Mouse (Mus musculus) testis, postnatal 14 days (tissue): ENCODE data around the gene Ccdc93.

ENCODE experiments used
- DNase-seq: peaks from one replicate; pipeline ENCODE4 v3.0.0; 2021; ENCODE audit warnings: low spot score

Gene Ccdc93

DNA sequence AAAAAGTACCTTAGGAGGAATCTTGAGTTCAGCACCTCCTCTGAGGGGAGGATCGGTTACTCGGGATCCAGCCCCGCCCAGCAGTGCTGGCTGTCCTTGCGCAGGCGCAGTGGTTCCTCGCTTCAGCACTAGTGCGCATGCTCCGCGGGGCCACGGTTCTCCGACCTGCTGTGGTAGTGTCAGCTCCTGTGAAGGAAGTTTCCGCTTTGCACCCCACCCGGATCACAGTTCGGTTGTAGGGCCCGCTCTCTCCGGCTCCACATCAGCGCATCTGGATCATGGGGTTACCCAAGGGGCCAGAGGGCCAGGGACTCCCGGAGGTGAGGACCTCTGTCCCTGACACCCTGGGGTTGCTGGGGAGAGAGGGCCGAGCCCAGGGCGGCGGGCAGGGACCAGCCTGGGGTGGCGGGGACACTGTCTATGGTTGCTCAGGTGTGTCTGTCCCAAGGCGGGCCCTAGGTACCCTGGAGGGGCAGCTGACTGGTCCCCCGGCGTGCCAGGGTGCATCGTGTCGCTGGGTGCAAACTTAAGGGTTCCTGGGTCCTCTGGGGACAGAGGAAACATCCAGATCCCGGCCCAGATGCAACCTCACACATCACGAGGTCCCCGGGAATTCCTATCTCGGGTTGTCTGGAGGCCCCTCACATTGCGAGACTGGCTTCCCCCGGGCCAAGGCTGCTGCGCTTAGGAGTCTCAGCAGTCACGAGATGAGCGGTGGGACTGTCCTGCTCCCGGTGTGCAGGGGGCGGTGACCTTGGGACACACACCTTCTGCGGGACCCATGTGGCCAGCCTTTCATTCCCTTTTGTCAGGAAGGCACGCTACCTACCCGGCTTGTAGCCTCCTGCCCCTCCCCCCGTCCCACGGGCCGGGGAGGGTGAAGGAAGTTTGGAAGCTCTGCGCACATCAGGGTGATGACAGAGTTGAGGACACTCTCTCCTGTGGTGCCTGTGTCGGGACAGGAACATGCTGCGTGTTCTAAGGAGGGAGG is at the start of gene Ccdc93:
Gene Ccdc93, plus strand, starts transcription at position 112 of the 991 bp plus-strand sequence.
- DNase-seq: peak; percentile 95

DNA sequence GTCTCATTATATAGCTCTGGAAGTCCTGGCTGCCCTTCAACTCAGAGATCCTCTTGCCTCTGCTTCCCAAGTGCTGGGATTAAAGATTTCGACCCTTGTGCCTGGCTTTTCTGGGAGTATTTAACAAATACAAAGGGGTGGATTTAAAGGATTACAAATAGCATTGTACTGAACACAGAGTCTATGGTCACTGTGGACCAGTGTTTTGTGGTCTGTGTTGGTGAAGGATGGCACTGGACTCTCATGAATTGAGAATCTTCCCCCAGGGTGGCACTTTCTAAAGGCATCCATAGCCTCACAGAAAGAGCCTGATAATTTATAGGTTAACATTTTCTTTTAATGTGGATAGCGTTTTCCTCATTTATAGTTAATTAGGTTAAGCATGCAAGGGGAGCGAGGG is 49.3 kb upstream of the Ccdc93 start:
- no peak for DNase-seq

- no peak for DNase-seq
Observed at GRCm38 (mm10) chr1:121388312-121388711, 42.5 kb upstream of the Ccdc93 start.

GRCm38 (mm10) chr1:121388732-121389131 is 42.1 kb upstream of the Ccdc93 start:
- no peak for DNase-seq

GRCm38 (mm10) chr1:121389574-121389973 is 41.3 kb upstream of the Ccdc93 start:
- DNase-seq: peak; percentile 33

GRCm38 (mm10) chr1:121390003-121390402 is 40.8 kb upstream of the Ccdc93 start:
- no peak for DNase-seq

DNA sequence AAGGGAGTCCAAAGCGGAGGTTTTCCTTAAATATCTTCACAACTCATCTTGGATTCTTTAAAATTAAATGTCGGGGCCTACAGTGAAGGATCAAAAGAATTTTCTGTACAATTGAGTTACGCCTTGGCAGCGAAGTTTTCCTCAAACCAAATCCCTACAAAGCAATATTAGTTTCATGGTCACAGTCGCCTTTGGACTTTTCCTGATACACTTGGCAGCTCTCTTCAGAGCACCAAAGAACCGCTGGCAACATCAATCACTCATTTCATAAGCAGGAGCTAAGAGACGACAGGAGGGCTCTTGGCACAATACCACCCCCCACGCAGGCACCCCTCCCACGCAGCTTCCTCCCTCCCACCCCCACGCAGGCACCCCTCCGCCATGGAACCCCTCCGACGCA is 40.4 kb upstream of the Ccdc93 start:
- no peak for DNase-seq

DNA sequence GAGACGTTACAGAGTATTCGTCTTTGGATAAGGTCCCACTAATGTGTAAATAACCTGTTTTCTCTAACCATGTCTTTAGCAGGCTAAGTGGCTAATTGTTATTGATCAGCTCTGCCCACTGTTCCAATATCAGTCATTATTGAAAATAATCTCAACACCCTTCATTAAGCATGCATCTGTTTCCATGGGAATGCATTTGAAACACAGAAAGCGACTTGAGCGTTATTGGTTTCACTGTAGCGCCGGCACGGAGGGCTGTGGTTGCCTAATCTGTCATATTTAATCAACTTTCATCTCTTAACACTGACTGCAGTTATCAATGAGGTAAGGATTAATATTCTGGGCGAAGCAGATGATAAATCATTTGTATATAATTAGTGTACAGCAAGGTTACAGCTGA is 40.0 kb upstream of the Ccdc93 start:
- no peak for DNase-seq

- no peak for DNase-seq
Observed at GRCm38 (mm10) chr1:121393117-121393516, 37.7 kb upstream of the Ccdc93 start.

DNA sequence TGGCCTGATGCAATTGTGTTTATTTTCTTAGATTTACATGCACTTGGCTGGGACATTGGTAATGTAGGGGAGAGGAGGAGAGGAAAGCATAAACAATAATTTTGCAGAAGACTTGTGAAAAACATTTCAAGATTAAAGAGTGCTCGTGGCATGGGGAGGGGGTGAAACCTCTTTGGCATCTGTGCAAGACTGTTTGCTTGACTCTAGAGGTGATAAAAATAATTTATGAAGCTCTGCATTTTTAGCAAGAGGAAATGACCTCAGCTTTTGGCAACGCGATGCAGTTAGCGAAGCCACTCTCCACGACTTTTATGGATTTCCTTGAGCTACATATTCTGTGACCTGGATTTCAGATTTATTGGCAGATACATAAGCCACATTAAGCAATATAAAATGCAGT is 36.1 kb upstream of the Ccdc93 start:
- DNase-seq: no peak

- DNase-seq: no peak
Observed at GRCm38 (mm10) chr1:121396501-121396900, 34.3 kb upstream of the Ccdc93 start.

DNA sequence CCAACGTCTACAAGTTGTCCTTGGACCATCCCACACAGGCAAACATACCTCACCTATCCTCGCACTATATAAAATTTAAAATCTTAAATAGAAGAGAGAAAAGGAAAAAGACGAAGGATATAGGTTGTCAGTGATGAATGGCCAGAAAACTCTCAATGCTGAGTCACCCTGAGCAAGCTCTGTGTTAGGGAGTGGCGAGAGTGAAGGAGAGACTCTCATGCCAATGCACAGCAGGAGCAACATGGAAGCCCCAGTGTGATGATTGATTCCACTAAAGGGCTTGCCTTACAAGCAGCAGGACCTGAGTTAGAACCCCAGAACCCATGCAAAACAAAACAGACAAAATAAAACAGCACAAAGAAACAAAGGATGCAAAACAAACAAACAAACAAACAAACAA is 32.6 kb upstream of the Ccdc93 start:
- DNase-seq: no peak

DNA sequence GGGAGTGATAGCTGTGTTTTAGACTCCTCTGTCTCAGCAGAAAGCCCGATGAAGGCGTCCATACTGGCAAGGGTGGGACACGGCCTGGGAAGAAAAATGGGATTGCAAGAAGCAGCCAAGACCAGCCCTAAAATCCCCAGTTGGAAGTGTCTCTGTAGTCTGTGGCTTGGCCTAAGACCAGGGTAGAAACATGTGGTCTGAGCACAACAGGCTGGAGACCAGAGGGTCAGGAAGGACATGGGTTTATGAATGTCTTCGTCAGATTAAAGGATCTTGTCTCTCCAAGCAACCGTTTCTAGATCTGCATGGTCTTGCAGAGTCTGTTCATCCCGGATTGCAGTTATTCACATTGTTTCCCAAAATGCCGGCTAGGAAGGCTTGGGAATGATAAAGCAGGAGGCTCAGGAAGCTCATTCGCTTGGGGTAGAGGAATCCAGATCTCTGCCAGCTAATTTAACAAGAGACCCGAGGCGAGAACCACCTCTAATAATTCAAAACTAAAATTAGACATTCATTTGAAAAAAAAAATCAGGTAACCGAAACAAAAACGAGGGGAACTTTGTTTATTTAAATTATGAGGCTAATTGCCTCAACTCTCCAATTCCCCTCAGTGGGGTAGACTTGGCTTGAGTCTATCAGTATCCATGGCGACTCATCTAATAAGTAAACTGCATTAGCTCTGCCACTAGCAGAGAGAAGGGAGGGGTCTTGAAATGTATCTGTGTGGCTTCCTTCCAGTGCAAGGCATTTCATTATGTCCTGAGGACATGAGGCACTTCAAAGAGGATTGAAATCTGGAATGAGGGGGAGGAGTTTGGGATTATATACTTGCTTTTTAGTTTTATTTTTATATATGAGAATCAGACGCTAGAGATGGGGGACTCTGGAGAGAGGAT is 31.6 kb upstream of the Ccdc93 start:
- DNase-seq: no peak

- no peak for DNase-seq
Observed at GRCm38 (mm10) chr1:121400243-121400642, 30.6 kb upstream of the Ccdc93 start.

DNA sequence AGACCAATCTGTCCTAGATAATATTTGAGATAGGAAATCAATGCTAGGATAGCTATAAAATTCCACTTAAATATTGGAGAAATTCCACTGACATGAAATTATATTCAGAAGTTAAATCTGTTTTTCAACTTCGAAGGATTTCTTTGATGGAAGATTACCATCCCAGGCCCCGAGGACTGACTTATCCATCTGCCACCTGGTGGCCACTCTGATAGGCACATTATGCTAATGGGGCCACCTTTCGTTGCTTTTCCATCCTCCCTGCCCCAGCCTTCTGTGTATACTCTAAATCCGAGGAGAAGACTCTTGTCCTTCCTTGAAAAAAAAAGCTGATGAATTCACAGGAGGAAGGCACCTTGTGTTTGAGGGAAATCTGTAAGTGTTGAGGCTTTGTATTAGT is 11.8 kb upstream of the Ccdc93 start:
- no peak for DNase-seq

GRCm38 (mm10) chr1:121419569-121420265 is 11.1 kb upstream of the Ccdc93 start:
- DNase-seq: no peak

DNA sequence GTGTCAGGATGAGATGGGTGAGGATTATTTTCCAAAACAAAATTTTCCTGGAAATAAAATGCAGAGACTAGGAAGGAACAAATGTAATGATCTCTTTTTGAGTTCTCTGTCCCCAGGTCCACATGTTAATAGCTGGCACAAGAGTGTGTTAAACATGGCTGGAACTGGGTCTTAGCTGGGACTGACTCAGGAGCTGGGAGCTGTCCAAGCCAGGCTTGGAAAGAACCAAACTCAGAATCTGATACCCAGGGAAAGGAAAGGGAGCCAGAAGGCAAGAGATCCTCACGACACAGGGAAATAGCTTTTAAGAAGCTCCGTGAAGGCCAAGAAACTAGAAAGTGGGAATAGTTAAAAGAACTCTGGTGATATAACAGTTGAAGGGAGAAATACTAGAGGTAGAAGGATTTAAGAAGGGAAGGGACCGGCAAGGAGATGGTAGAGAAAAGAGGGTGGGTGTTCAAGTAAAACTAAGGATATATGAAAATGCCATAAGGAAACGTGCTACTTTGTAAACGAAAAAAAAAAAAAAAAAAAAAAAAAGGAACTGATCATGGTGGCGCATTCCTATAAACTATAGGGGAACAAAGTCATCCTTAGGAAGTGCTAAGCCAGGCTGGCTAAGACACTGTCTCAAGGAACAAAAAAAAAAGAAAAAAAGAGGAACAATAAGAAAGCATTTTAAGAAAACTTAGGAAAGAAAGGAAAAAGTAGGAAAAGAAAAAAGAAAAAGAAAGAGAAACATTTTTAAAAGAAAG is 489 bp upstream of the Ccdc93 start:
- no peak for DNase-seq

DNA sequence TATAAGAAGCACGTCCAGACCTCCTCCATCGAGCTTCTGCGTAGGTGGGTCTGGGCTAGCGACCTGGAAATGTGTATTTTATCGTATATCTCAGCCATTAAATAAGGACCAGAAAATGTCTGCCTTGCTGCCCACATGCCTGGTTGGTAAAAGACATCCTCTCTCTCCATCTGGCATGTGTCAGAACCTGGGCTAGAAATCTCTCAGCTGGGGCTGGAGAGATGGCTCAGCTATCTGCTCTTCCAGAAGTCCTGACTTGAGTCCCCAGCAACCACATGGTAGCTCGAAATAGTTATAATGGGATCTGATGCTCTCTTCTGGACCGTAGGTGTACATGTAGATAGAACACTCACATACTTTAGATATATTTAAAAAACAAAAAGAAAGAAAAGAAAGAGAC is 5.1 kb downstream of the Ccdc93 start:
- DNase-seq: no peak

- DNase-seq: no peak
Observed at GRCm38 (mm10) chr1:121440535-121441381, 9.9 kb downstream of the Ccdc93 start.

DNA sequence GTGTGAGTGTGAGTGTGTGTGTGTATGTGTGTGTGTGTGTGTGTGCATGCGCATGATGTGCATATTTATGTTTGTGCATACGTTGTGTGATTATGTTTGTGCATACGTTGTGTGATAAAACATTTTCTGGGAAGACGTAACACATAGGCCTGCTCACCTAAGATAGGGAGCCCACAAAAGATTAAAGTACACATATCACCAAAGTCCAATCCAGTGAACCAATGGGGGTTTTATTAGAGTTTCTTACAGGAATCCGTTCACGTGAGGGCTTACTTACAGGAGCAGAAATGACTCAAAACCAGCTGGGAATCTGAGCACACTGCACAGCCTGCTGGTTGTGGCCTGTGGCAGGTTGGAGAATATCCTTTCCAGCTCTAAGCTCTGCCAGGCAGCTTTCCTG is 13.3 kb downstream of the Ccdc93 start:
- no peak for DNase-seq
